Mouse (Mus musculus) embryo, embryonic 10.5 days (tissue): ENCODE measurements at regions not wholly inside any gene's neighbourhood (a gene's known extent, or its start where the extent isn't known, plus 50 kb on each side); places are given as distances from the start of the nearest gene placed in this dataset.
A peak's percentile ranks its signal among the peaks of the same experiment; 100 is the strongest.
"Not testable (repeated sequence)": the region's sequence is repeated elsewhere in the genome, so short reads cannot be mapped to it uniquely, and the experiment has no call there.

Source experiments
- DNase-seq: peaks from one replicate; pipeline ENCODE4 v3.0.0-alpha.2; 2015; ENCODE audit warnings: low spot score

GRCm38 (mm10) chr12:113241373-113242193 is 55.9 kb downstream of the Tmem121 start:
- DNase-seq = no peak

GRCm38 (mm10) chr12:113242194-113242510 is 56.4 kb downstream of the Tmem121 start:
- no peak for DNase-seq

GRCm38 (mm10) chr12:113244685-113245084 is 59.0 kb downstream of the Tmem121 start:
- DNase-seq = no peak

DNA sequence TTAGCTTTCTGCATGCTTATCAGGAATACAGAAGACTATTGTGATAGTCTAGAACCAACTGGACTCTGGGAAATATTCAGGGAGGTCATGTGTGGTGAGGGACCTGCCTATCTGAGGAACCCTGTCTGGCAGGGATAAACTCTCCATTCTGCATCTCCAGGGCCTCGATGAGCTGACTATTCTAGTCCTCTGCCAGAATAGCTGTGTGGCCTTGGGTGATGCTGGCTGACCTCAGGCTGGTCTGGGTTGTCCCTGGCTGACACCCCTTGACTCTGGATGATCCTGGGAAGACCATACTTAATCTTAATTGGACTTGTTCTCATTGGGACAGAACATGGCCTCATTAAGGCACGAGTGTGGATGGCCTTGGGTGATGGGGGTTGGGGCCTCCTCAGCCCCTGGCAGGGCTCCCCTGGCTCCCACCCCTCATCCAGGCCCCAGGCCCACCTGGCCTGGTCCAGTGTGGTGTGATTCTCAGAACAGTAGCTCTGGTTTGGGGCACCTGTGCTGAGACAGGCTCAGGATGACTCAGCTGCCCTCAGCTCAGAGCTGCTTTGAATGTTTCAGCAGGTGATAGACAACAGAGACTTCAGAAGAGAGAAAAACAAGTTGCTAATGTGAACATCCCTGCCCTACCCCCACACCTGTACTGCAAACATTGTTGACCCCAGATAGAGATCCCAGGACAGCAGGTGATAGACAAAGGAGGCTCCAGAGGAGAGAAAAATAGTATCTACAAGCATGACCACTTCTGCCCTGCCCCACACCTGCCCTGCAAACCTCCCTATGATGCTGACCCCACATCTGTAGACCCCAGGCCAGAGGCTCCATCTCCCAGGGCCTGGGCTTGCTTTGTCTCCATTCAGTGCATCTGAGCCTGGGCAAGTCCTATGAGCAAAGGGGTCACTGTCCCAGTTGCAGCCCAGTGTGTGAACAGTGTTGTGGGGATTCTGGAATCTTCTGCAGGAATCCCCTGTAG is 68.0 kb downstream of the Tmem121 start:
- not testable (repeated sequence) for DNase-seq

DNA sequence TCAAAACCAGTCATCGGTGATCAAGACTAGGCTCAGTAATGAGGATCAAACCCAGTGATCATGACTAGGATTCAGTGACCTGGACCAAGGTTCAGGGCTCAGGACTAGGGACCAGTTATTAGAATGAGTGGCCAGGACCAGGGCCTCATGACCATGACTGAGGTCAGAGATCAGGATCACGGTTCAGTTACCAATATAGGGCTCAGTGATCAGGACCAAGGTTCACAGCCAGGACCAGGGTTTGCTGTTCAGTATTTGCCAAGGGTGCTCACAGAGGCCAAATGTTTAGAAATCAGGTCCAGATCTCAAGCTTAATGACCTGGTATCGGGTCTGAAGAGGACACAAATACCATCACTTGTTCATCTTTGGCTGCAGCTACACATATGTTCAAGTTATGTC is 69.6 kb downstream of the Tmem121 start:
- DNase-seq = no peak

- DNase-seq = no peak
Observed at GRCm38 (mm10) chr12:113256628-113257027, 70.9 kb downstream of the Tmem121 start.

DNA sequence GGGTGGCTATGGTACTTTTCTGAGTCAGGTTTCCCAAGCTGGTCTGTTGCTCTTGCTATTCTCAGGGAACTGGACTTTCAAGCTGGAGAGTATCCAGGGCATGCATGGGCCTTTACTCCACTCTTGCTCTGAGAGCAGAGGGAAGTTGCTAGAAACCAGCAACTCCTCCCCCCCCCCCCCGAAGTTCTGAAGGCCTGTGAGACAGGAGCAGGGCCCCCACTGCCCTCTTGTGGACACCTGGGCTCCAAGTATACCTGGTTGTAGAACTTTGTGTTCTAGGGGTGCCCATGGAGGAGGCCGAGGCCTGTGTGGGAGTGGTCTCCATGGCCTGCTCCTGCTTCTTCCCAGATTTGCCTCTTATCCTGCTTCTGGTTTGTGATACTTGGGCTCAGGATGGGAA is 71.5 kb downstream of the Tmem121 start:
- DNase-seq = no peak

GRCm38 (mm10) chr12:113259476-113259875 is 73.7 kb downstream of the Tmem121 start:
- no peak for DNase-seq

- DNase-seq = no peak
Observed at GRCm38 (mm10) chr12:113260304-113260703, 74.6 kb downstream of the Tmem121 start.

DNA sequence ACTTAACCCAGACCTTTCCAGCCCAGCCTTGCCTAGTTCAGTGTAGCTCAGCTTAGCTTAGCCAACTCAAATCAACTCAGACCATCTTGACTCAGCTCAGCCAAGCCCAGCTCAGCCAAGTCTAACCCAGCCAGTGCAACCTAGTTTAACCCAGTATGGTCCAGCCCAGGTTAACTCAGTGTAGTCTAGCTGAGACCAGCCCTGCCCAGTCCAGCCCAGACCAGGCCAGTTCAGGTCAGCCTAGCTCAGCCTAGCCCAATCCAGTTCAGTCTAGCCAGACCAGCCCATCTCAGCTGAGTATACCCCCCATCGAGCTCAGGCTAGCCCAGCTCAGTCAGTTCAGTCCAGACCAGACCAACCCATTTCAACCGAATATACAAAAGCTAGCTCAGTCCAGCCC is 90.2 kb downstream of the Tmem121 start:
- DNase-seq = no peak

DNA sequence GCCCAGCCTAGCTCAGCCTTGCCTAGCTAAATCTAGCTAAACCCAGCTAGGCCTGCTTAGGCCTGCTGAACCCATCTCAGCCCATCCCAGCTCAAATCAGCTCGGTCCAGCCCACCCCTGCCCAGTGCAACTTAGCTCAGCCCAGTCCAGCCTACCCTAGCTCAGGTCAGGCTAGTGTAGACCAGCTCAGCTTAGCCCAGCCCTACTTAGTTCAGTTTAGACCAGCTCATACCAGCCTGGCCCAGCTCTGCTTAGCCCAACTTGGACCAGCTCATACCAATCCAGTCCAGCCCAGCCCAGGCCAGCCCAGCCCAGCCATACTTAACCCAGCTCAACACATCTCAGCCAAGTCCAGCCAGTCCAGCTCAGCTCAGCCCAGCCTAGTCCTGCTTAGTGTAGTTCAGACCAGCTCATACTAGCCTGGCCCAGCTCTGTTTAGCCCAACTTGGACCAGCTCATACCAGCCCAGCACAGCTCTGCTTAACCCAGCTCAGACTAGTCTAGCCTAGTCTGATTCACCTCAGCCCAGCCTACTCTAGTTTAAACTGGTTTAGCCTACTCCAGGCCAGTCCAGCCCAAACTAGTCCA is 90.7 kb downstream of the Tmem121 start:
- no peak for DNase-seq

DNA sequence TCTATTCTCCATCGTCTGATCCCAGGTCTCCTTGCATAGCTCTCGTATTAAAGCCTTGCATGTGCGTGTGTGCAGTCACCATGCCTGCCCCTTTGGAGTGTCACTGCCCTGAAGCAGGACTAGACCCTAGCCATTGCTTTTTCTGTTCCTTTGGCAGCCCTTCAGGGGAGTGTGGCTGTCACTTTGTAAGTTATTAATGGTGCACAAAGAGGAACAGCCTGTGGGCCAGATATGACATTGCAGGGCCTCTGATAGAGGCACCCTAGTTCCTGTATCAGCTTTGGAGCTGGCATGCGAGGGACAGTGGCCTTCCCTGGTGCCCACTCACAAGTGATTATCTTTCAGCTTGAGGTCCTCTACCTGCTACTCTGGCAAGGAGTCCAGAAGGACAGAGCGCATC is 92.0 kb downstream of the Tmem121 start:
- no peak for DNase-seq

GRCm38 (mm10) chr12:113292029-113292809 is 106.5 kb downstream of the Tmem121 start:
- DNase-seq = no peak

DNA sequence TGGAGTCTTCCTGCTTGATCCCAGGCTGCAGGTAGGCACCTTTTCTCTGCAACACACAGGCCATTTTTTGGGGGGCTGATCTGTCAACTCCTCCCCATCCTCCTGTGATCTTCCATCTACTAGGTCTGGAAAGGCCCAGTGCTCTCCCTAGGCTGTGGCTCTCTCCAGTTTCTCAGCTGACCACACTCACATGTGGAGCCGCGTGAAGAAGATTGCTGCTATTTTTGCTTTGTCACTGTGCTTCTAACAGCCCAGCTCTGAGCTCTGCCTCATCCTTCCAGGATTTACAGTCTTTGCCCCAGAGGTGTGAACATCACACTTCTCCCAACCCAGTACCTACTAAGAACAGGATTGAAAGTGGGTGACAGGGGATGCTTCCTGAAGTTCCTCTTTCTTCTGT is 110.2 kb downstream of the Tmem121 start:
- DNase-seq = no peak

DNA sequence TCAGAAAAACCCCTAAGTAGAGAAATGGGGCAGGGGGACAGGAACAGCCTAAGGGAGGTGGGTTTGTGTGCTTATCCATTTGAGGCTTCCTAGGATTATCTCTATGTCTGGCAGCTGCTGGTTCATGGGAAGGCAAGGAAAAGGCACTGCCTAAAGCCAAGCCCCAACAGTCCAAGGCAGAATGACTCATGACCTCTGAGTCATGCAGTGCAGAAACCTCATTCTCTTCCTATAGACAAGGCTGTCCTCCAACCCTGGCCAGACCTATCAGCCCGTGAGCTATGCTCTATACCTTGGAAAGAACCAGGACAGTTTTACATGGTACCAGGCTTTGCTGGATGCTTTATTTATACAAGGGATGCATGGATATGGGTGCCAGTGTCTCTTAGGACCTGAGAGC is 120.2 kb downstream of the Tmem121 start:
- no peak for DNase-seq

GRCm38 (mm10) chr12:113313319-113313718 is 127.6 kb downstream of the Tmem121 start:
- DNase-seq = peak; percentile 1

DNA sequence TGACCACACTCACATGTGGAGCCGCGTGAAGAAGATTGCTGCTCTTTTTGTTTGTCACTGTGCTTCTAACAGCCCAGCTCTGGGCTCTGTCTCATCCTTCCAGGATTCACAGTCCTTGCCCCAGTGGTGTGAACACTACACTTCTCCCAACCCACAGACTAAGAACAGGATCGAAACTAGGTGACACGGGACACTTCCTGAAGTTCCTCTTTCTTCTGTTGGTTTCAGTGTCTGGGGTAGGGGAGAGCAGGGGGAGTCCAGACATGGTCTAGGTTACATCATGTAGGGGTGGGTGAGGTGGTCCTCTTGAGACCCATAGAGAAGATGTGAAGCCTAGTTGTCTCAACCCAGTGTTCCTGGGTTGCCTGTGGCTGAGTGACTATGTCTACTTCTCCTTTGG is 128.9 kb downstream of the Tmem121 start:
- no peak for DNase-seq

DNA sequence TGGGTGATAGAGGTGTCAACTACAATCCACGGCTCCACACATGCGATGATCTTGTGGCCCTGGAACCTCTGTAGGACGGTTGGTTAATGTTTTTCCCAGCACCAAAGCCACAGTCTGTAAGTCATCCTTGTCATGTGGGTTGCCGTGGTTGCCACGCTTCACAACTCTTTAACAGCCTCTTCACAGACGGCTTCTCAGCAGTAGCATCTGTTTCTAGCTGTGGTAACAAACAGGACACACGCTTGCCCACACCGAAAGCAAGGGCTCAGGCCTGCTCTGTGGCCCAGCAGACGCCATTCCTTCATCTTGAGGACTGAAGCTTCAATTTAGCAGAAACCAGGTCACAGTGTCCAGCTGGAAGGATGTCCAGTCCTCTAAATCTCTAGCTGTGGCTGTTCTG is 135.4 kb downstream of the Tmem121 start:
- DNase-seq = no peak

- no peak for DNase-seq
Observed at GRCm38 (mm10) chr12:113322173-113322572, 136.4 kb downstream of the Tmem121 start.

- no peak for DNase-seq
Observed at GRCm38 (mm10) chr12:113327851-113328250, 142.1 kb downstream of the Tmem121 start.

GRCm38 (mm10) chr12:113330266-113330665 is 144.5 kb downstream of the Tmem121 start:
- no peak for DNase-seq

GRCm38 (mm10) chr12:113332226-113332625 is 146.5 kb downstream of the Tmem121 start:
- DNase-seq = no peak
